Mouse (Mus musculus): ENCODE data around the gene Slc4a1.

Gene Slc4a1

DNA sequence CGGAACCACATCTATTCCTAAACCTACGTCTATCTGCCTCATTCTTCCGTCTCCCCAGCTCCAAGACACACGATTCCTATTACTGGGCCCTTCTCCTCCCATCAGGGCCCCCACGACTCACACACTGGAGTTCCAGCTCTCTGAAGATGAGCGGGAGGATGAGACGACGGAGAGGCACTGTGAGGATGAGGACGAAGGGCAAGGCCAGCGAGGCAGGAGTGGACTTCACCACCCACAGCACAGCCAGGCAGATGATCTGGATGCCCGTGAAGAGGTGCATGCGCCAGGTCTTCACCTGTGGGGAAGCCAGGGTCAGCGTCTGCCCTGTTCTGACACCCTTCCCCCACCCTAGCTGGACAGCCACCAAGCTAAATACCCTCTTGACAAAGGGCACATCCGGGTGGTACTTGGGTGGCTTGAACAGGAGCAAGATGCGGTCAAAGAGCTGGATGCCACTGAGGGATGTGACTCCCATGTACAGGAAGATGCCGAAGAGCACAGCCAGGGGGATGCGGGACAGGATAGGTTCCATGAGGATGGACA is 15.0 kb downstream of the Slc4a1 start:
- DNase-seq (ENCODE audit: low spot score in 2 of 2), result no peak

DNA sequence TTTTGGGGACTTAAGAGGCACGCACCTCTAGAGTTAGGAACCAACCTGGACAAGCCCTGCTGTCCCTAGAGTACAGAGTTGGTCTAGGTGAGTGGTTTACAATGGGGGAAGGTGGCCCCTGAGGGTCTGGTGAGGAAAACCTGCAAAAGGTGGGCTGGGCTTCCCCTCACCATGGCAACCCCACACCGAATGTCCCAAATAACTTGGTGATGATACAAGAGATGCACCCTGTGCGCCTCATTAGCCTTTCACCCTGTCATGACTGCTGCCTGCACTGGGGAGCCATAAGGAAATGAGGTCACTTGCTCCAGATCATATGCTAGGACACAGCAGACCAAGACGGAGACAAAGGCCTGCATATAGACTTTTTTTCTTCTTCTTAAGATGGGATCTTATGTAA is 15.6 kb downstream of the Slc4a1 start:
- DNase-seq (ENCODE audit: low spot score in 2 of 2), result no peak

DNA sequence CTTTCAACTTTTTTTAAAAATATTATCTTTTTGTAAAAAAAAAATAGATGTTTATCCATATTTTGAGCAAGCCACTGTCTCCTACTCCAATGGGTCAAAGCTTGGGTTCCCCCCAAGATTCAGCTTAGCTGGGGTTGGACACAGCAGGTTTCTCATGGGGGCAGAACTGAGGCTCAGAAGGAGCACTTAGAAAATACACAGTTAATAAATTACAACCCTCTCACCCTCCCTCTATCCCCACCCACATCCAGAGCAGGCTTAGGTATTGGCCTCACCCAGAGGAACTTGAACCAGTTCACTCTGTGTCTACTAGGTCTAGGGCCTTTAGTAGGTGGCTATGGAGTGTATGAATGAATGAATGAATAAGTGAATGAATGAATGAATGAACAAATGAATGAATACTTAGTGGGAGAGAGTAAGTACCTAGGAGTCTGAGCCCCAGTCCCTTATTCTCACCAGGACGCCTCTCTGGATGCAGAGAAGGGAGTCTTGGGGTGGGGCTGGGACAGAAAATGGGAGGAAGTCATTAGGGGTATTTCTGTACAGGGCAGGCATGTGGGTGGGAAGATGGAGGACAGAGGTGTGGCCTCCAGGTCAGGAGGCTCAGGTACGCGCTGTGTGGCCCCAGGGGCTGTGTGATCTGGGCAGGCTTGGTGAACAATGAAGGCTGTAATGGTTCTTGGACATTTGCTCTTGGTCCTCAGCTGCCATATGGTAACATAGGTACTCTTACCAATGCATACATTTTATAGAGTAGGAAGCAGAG is 16.6 kb downstream of the Slc4a1 start:
- no peak for DNase-seq (ENCODE audit: low spot score in 2 of 2)

DNA sequence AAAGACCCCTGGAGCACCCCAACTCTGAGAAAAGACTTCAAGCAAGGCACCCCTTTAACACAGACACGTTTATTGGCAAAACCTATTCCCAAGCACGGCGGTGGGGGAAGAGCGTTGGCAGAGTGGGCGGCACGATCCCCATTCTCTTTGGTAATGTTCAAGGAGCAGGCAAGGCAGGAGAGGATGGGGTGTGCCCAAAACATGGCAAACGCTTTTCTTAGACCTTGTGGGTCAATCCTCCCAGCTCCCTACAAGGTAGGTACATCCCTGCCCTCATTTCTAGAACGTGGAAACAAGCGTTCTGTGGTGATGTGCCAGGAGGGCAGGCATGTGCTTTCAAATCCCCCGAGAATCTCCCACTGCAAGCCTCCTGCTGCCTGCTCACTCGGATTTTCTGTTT is 17.2 kb downstream of the Slc4a1 start:
- no peak for DNase-seq (ENCODE audit: low spot score in 2 of 2)

DNA sequence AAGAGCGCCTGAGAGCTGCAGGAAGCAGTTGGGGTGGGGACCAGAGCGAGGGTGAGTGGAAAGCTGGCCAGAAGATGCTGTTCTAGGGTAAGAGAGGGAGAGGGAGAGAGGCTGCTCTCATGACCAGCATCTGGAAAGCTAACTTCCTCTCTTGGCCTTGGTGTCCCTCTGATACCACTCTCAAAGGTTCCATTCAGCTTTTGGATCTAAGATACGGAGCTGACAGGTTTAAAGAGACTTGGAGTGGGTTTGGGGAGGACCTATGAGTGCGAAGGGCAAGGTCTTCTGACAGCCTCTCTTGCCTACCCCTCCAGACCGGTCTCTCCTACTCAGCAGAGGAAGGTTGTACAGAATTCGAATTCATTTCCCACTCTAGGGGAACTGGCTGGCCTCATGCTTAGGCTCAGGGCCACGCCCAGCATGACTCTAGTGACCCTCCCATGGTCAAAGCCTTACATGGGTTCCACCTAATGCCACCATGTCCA is 17.9 kb downstream of the Slc4a1 start:
- DNase-seq (ENCODE audit: low spot score in 2 of 2), result no peak

DNA sequence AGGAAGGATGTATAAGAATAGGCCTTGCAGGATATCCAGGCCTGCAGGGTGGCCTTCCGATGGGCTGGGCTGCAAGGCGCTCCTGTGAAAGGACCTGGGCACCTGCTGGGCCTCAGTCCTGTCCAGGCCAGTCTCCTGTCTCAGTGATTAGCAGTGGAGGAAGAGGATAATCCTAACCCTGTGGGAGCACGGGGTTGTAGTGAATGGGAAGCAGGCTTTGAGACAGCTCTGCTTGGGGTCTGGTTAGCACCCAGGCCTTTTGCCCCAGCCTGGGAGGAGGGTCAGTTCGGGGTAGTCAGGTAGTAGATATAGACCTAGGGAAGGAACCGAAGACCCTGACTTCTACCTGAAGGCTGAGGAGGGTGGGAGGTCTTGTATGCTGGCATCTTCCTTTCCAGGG is 18.3 kb downstream of the Slc4a1 start:
- no peak for DNase-seq (ENCODE audit: low spot score in 2 of 2)

DNA sequence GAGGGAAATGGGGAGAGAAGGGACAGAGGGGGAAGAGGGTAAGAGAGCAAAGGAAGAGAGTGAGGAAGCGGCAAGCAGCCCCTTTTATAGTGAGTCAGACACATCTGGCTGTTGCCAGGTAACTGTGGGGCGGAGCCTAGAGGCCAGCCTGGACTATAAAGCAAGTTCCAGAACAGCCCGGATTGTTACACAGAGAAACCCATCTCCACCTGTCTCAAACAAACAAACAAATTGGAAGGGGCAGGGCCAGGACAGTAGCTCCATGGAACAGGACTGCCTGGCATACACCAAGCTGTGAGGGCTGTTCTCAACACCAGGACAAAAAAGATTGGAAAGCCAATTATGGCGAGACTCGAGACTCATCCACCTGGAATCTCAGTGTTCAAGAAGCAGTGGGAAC is 19.1 kb downstream of the Slc4a1 start:
- no peak for DNase-seq (ENCODE audit: low spot score in 2 of 2)

DNA sequence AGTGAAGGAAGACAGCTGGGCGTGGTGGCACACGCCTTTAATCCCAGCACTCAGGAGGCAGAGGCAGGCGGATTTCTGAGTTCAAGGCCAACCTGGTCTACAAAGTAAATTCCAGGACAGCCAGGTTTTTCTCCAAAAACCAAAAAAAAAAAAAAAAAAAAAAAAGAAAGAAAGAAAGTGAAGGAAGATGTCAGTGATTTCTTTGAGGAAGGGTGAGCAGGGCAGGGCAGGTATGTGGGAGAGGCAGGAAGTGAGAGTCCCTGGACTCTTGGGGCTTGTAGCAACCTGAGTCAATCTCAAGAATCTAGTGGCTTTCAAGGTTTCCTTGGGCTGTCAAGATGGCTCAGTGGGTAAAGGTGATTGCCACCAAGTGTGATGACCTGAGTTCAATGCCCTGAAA is 21.5 kb downstream of the Slc4a1 start:
- no peak for DNase-seq (ENCODE audit: low spot score in 2 of 2)

DNA sequence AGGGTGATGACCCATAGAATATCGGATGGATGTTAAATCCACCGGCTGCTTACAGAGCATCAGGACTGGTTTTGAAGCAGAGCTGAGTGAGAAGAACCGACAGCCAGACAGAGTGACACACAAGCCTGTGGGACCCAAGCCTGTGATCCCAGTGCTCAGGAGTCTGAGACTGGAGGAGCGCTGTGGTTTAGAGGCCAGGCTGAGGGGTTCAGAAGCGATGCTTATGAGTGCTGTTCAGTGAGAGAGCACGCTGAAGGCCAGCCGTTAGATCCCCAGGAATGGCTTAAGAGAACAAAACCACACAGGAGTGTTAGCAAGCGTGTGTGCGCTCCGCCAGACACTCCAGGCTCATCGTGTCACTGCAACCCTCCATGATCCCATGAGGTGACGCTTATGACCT is 23.3 kb downstream of the Slc4a1 start:
- no peak for DNase-seq (ENCODE audit: low spot score in 2 of 2)

DNA sequence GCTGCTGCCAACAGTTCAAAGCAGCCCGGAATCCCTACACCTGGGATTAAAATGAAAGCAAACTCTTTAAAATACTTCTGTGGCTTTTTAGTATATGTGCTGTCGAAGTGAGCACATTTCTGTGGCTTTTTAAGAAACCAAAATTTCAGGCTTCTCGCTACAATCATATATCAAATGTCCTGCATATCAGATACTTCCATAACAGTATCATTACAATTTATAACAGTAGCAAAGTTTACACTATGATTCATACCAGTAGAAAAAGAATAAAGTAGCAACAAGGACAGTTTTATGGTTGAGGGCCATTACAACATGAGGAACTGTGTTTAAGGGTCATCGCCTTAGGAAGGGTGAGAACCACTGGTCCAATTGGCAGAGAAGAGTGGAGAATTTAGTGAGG is 24.9 kb downstream of the Slc4a1 start:
- DNase-seq (ENCODE audit: low spot score in 2 of 2), result no peak

DNA sequence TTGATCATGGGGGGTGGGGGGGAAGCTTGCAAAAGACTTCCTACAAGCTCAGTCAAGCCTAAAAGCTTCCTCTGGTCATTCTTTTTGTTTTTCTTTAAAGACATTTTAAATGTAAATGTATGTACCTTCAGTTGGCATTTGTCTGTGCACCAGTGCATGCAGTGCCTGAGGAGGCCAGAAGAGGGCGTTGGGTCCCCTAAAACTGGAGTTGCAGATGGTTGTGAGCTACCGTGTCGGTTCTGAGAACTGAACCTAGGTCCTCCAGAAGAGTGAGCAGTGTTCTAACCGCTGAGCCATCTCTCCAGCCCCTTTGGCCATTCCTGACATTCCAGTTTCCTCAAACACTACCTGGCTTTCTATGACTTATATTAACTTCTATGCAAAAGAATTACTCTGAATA is 26.4 kb downstream of the Slc4a1 start:
- DNase-seq (ENCODE audit: low spot score in 2 of 2), result no peak

DNA sequence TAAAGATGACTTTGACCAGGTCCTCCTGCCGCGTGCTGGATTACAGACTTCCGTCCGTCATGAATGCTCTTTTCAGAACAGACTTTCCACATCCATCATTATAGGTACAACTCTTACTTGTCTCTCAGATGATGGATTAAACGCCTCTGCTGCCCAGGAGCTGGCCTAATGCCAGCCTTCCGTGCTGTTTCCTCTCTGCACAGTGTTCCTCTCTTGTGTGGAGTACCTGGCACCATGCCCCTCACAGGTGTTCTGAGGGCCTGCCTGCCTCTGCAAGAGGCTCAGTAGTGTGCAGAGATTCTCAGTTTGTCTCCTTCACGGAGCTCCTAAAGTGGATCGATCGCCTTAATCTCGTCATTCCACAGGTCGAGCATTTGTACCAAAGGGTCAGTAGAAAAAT is 26.8 kb downstream of the Slc4a1 start:
- DNase-seq (ENCODE audit: low spot score in 2 of 2), result no peak

DNA sequence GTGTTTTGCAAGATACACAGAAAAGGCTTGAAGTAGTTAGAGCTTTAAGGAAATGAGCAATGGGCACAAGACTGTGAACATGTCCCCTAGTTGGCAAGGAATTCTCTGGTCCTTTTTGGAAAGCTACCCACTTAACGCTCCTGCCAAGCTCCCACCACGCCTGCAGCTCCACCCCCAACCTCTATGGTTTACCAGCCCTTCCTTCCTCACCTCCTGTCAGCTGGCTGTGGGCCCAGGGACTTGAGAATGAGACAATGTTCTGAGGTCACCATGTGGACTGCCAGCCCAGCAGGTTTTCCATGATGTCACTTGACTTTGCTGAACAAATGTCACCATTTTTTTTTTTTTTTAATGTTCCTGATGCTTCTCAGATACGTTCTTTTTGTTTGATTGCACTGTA is 27.4 kb downstream of the Slc4a1 start:
- DNase-seq (ENCODE audit: low spot score in 2 of 2), result peak; percentile 43 to 58

DNA sequence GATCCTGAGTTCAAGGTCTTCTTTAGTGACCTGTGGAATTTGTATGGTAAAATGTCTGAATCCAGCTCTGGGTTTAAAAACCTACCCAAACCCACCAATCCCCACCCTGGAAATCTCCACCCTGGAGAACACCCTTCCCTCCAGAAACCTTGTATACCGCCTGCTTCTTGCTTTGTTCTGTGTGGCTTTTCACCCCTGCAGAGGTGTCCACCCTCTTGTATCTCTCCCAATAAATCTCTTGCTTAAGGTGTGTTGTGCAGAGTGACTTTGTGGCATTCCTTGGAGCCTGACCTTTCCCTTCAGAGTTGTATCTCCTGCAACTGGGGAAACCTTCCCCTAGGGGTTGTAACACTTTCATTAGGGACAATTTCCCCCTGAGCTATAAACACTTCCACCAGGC is 28.1 kb downstream of the Slc4a1 start:
- DNase-seq (ENCODE audit: low spot score in 2 of 2), result no peak

DNA sequence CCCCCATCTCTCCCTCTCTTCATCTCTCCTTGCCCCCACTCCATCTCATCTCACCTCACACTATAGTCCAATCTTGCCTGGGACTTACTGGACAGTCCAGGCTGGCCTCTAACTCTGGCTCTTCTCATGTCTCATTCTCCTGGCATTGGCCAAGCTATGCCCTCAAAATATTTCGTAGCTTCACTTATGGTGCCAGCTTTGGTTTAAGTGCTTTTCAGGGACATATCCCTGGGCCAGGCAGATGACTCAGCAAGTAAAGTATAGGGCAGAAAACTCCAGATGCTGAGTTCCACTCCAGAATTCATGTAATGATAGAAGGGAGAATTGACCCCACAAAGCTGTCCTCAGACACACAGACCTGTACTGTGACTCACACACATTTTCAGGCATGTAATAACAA is 29.8 kb downstream of the Slc4a1 start:
- no peak for DNase-seq (ENCODE audit: low spot score in 2 of 2)

DNA sequence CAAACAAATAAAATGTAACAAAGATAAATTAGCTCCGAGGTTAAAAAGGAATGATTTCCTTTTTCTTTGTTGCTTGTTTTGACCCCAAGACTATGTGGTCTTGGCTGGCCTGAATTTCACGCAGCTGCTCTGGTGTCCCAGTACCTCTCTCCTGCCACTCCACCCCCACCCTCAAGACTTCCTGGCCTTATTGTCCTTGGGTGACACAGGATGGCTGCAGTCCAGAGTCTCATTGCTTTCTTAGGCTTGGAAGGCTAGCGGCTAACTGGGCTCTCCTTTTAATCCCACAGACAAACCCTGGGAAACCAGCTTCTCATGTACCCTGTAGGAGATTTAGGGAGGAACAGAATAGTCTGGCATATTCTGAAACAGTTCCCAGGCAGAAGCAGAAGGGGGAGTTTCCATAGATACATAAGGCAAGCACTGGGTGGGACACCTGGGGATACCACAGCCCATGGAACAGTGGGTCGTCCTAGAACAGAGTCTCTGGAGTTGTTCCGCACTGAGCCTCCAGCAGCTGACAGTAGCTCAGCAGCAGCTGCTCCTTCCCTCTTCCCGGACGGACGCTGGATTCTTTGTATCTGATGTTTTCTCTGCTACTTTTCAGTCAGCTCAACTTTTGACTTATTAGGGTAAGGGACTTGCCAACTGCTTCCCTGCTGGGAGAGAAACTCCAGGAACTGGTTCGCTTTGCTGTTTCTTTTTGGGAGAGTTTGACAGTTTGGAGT is 30.9 kb downstream of the Slc4a1 start:
- no peak for DNase-seq (ENCODE audit: low spot score in 2 of 2)

DNA sequence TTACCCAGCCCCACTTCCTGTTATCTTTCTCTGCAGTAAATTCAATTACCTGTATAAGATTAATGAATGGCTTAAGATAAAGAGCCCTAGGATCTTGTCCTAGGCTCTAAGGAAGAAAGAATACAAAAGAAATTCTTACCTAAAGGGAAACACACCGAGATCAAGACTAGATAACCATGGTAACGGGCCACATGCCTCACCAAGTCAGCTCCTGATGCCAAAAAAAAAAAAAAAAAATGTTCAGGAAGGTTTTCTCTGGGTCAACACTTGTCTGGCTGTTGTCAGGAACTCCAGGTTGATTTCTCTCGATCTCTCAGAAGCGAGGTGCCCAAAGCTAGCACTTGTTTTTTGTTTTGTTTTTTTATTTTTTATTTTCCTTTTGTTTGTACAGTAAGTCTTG is 32.0 kb downstream of the Slc4a1 start:
- no peak for DNase-seq (ENCODE audit: low spot score in 2 of 2)

DNA sequence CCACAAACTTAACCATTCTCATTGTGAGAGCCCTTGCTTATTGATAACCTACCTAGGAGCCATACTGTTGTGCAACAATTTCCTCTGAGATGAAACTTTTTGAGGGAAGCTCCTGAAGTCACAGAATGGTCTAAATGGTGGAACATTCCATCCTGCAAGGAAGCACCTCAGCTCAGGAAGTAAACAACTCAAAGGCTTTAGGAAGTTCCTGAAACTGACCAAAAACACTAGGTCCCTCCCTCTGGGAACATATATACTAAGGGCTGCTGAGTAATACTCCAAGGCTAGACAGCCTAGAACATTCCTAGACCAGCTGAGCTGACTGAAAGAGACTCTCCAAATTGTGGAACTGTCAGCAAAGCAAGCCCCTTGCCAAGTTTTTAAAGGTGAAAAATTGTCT is 32.9 kb downstream of the Slc4a1 start:
- DNase-seq (ENCODE audit: low spot score in 2 of 2), result no peak

DNA sequence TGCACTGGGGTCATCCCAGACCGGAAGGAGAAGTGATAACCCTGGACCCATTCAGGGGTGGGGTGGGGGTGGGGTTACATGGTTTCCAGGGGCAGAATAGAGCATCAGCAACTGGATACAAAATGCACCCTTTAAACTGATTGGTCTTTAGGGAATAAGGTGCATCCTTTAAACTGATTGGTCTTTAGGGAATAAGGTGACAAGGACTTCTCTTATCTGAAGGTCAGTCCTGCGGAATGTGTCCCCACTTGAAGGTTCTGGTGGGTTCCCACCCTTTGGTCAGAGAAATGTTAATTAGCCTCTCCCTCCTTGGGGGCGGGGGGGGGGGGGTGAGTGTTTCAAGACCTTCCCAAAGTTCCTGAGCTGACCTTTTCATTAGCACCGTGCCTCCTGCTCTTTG is 34.2 kb downstream of the Slc4a1 start:
- DNase-seq (ENCODE audit: low spot score in 2 of 2), result no peak

DNA sequence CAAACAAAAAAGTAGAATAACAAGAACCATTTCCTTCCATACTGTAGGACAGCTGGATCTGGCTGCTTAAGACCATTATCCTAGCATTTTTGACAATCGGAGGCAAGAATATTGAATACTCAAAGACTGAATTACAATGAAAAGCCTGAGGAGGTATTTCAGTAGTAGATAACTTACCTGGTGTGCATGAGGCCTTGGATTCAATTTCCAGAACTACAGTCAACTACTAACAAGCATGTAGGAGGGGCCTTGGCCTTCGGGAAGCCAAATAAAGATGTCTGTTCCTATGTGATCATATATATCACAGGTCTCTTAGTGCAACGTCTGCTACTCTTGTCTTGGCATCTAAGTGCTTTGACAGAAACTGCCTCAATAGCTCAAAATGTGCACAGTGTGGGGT is 36.0 kb downstream of the Slc4a1 start:
- DNase-seq (ENCODE audit: low spot score in 2 of 2), result no peak

DNA sequence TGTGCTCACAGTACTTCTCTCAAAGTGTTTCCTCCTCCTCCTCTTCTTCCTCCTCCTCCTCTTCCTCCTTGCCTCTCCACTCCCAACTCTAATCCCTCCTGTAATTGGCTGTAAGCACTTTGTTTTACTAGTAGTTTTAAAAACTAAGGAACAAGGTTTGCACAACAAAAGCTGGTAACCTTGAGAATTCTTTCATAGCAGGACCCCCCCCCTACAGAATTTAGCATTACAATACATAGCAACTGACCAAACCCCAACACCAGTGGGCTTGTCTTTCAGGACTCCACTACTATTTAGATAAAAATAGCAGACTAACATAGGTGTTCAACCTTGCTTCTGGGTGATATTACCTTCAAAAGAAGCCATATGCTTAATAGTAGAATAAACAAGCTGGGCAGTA is 36.5 kb downstream of the Slc4a1 start:
- DNase-seq (ENCODE audit: low spot score in 2 of 2), result no peak

DNA sequence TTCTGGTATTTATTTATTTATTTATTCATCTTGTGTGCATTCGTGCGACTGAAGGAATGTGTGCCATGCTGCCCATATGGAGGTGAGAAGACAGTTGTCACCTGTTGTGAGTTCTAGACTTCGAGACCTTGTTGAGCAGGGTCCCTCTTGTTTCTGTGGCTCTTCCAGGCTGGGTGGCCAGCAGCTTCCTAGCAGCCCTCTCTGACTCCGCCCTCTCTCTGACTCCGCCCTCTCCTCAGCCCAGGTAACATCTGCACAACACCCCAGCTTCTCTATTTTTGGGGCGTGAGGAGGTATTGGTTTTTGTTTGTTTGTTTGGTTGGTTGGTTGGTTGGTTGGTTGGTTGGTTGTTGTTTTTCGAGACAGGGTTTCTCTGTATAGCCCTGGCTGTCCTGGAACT is 38.2 kb downstream of the Slc4a1 start:
- no peak for DNase-seq (ENCODE audit: low spot score in 2 of 2)

DNA sequence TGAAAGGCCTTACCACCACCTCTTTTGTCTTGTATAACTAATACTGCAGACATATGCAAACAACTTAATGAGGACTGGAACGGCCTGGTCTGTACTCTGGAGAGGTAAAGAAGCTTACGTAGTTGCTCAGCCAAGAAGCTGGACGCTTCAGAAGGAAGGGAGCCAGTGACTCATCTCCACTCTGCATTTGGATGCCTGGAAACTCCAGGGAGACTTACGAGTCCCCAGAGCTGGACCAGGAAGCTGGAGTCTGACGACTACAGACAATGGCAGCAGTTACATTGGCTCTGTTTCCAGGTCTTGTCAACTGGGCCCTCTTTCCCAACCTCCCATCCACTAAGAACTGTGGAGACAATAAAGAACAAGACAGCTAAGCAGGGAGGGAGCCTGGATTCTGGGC is 38.8 kb downstream of the Slc4a1 start:
- DNase-seq (ENCODE audit: low spot score in 2 of 2), result no peak
